Mouse (Mus musculus) ES-E14 (cell line): ENCODE results near the gene Ddx17. TPM values are rescaled to one million over a fixed set of nuclear protein-coding genes. Genes with fewer than 3 reads are reported as not detected.

Source experiments
- DNase-seq: peaks from one replicate; pipeline ENCODE4 v3.0.0-alpha.2; 2013; ENCODE audit warnings: low read depth, low spot score
- H3K27ac ChIP-seq: 2 replicates; pipeline ENCODE4 v1.5.1; 2012; ENCODE audit warnings: low read depth, mild to moderate bottlenecking, low read length, moderate library complexity, mixed read lengths; ENCODE audit not compliant: poor library complexity, insufficient read depth, severe bottlenecking
- H3K36me3 ChIP-seq: 2 replicates; pipeline ENCODE4 v1.6.1; 2012; ENCODE audit warnings: mild to moderate bottlenecking, low read length, moderate library complexity, mixed read lengths; ENCODE audit not compliant: control insufficient read depth, poor library complexity, insufficient read depth, severe bottlenecking
- H3K4me1 ChIP-seq, 2 experiments: fragments of 150-350 bp in 1 of 2; sonication (generic) in 1 of 2; 2 replicates each; pipeline ENCODE4 v1.6.1; 2012; ENCODE audit warnings: low read length in 2 of 2, mild to moderate bottlenecking in 1 of 2, mixed read lengths in 1 of 2; ENCODE audit not compliant: control insufficient read depth in 2 of 2, insufficient read depth in 2 of 2, poor library complexity in 1 of 2
- H3K4me3 ChIP-seq, 2 experiments: fragments of 150-350 bp in 1 of 2; sonication (generic) in 1 of 2; 2 replicates each; pipeline ENCODE4 v1.5.1; 2012; ENCODE audit warnings: low read length in 2 of 2, low read depth in 1 of 2, mild to moderate bottlenecking in 1 of 2, mixed read lengths in 1 of 2; ENCODE audit not compliant: insufficient read depth in 1 of 2, poor library complexity in 1 of 2, severe bottlenecking in 1 of 2
- H3K9ac ChIP-seq: 2 replicates; pipeline ENCODE4 v1.6.1; 2012; ENCODE audit warnings: low read depth, mild to moderate bottlenecking, low read length, mixed read lengths; ENCODE audit not compliant: poor library complexity, insufficient read depth, severe bottlenecking
- H3K9me3 ChIP-seq: fragments of 150-350 bp; sonication (generic); 2 replicates; pipeline ENCODE4 v1.6.1; 2012; ENCODE audit warnings: low read depth, mild to moderate bottlenecking, low read length; ENCODE audit not compliant: control insufficient read depth, insufficient read depth
- CHD2 ChIP-seq: IDR thresholded peaks from 2 replicates; pipeline ENCODE4 v1.6.1; 2014; ENCODE audit warnings: mild to moderate bottlenecking, low read depth, low read length, inconsistent platforms
- HCFC1 ChIP-seq: IDR thresholded peaks from 2 replicates; pipeline ENCODE4 v1.6.1; 2012; ENCODE audit warnings: low read length, inconsistent platforms, borderline replicate concordance; ENCODE audit not compliant: insufficient read depth
- MAFK ChIP-seq: IDR thresholded peaks from 2 replicates; pipeline ENCODE4 v1.6.1; 2014; ENCODE audit warnings: mild to moderate bottlenecking, low read depth, low read length, inconsistent platforms; ENCODE audit not compliant: insufficient read depth
- ZC3H11A ChIP-seq: IDR thresholded peaks from 2 replicates; pipeline ENCODE4 v1.6.1; 2012; ENCODE audit warnings: low read depth, mild to moderate bottlenecking, inconsistent platforms, low read length, borderline replicate concordance
- ZNF384 ChIP-seq: IDR thresholded peaks from 2 replicates; pipeline ENCODE4 v1.6.1; 2012; ENCODE audit warnings: low read depth, low read length, inconsistent platforms
- in situ Hi-C, 2 experiments: fragments of 600-800 bp; cut with MboI; formaldehyde crosslinking; loops; one replicate each; pipeline ENCODE4 v1.15.1; 2025; ENCODE audit warnings: low sequenced_read_pairs in 2 of 2, inconsistent platforms in 1 of 2; ENCODE audit not compliant: unreplicated experiment in 2 of 2
- total RNA-seq: library from RNA; depleted of rRNA; stranded (reverse); fragments of 300-350 nt; gene quantifications from 2 replicates; pipeline ENCODE4 v1.2.3, GENCODE M21; 2012

Gene Ddx17
- total RNA-seq, 1 experiment: 211 TPM

GRCm38 (mm10) chr15:79505616-79506283 lies 40.8 kb downstream of the Ddx17 start:
- Histone ChIP-seq H3K4me1 (peaks cover 2 to 13% of the 10 kb centered on the region in 2 experiments; a peak in 2 of 4 replicates), H3K36me3 (no peaks in the 10 kb centered on the region), H3K4me3 (peak overlapping the region; percentile 72 to 85), H3K9ac (peak overlapping the region; percentile 81), H3K27ac (no peak overlapping the region), H3K9me3 (no peaks in the 10 kb centered on the region)
- no peak for DNase-seq
- in situ Hi-C loops: no loop called here
- TF ChIP-seq ZC3H11A (no peak), MAFK (no peak), ZNF384 (no peak), CHD2 (no peak), HCFC1 (no peak)

GRCm38 (mm10) chr15:79504707-79505452 lies 41.7 kb downstream of the Ddx17 start, which contains the start of gene Kcnj4:
Kcnj4 (minus strand) TSS chr15:79505241.
- Histone ChIP-seq H3K36me3 (no peaks in the 10 kb centered on the region), H3K27ac (no peak within 1 kb of the TSS), H3K4me1 (peaks cover 2 to 15% of the 10 kb centered on the region in 2 experiments; a peak in 2 of 4 replicates), H3K9me3 (no peaks in the 10 kb centered on the region), H3K9ac (peak within 1 kb of the TSS; percentile 81), H3K4me3 (peak within 1 kb of the TSS; percentile 72 to 85)
- in situ Hi-C loops: no loop called here
- no peak for TF ChIP-seq ZC3H11A
- DNase-seq: no peak

- in situ Hi-C loops: no loop called here
- no peaks in the 10 kb centered on the region for H3K36me3 ChIP-seq
- H3K4me3 ChIP-seq: no peak overlapping the region
- H3K9me3 ChIP-seq: no peaks in the 10 kb centered on the region
- peaks cover 2 to 20% of the 10 kb centered on the region in 2 experiments; a peak in 2 of 4 replicates for H3K4me1 ChIP-seq
- no peak overlapping the region for H3K27ac ChIP-seq
- TF ChIP-seq CHD2 (no peak), HCFC1 (no peak), ZNF384 (no peak), MAFK (no peak), ZC3H11A (no peak)
- H3K9ac ChIP-seq: no peak overlapping the region
- no peak for DNase-seq
These were observed 43.1 kb downstream of the Ddx17 start for GRCm38 (mm10) chr15:79503438-79503837.

- peaks cover 2 to 20% of the 10 kb centered on the region in 2 experiments; a peak in 2 of 4 replicates for H3K4me1 ChIP-seq
- no peak overlapping the region; a peak in 1 of 4 replicates for H3K4me3 ChIP-seq
- in situ Hi-C loops: no loop called here
- H3K36me3 ChIP-seq: no peaks in the 10 kb centered on the region
- no peaks in the 10 kb centered on the region for H3K9me3 ChIP-seq
- TF ChIP-seq CHD2 (no peak), ZC3H11A (no peak), MAFK (no peak), ZNF384 (no peak), HCFC1 (no peak)
- no peak for DNase-seq
- H3K27ac ChIP-seq: no peak overlapping the region
- H3K9ac ChIP-seq: no peak overlapping the region
These were observed 43.6 kb downstream of the Ddx17 start for GRCm38 (mm10) chr15:79502891-79503341.
